Mouse (Mus musculus): Measurements from ENCODE around the gene Tspan13. TPM values are rescaled to one million over a fixed set of nuclear protein-coding genes. Genes with fewer than 3 reads are reported as not detected.

Tspan13 gene
- polyA plus RNA-seq (2015; fragmentation: Nextera tagmentation; extraction: Ambion mirVana): 91.3 and 108 TPM in 2 replicates

GRCm38 (mm10) chr12:36042348-36042778 is at the start of gene Tspan13:
TSS of gene Tspan13 (minus strand) at chr12:36042500.
- peak; percentile 99 for ATAC-seq (ENCODE audit: low FRiP score, low TSS enrichment)
- Histone ChIP-seq H3K9me3 (ENCODE audit: low read length) (no peaks in the 10 kb centered on the region), H3K9ac (replicated peaks; ENCODE audit: low read length) (peak within 1 kb of the TSS; percentile 91), H3K27me3 (ENCODE audit: insufficient read depth, low read length) (0 out of 2 replicates have a peak, but pooled peaks cover 2% of the 10 kb centered on the region), H3K4me3 (ENCODE audit: low read length) (peak within 1 kb of the TSS; percentile 93), H3K4me1 (ENCODE audit: insufficient read depth, low read length) (peaks cover 12% of the 10 kb centered on the region; the same call in 1 of the 2 replicates), H3K27ac (ENCODE audit: low read length) (peak within 1 kb of the TSS; percentile 50), H3K36me3 (ENCODE audit: insufficient read depth, low read length) (no peaks in the 10 kb centered on the region), H3K4me2 (replicated peaks; ENCODE audit: low read depth, low read length) (peak within 1 kb of the TSS; percentile 92)
- 3% methylated on average over 19 of the region's 35 CpGs for WGBS

- no peaks in the 10 kb centered on the region for H3K27me3 ChIP-seq (ENCODE audit: insufficient read depth, low read length)
- H3K4me1 ChIP-seq (ENCODE audit: insufficient read depth, low read length): no peaks in the 10 kb centered on the region
- no peak overlapping the region for H3K4me3 ChIP-seq (ENCODE audit: low read length)
- no peak overlapping the region for H3K27ac ChIP-seq (ENCODE audit: low read length)
- no peak for ATAC-seq (ENCODE audit: low FRiP score, low TSS enrichment)
- no peaks in the 10 kb centered on the region for H3K9me3 ChIP-seq (ENCODE audit: low read length)
- no peak overlapping the region for H3K4me2 ChIP-seq (replicated peaks; ENCODE audit: low read depth, low read length)
- no peak overlapping the region for H3K9ac ChIP-seq (replicated peaks; ENCODE audit: low read length)
- 93% methylated on average over 10 of the region's 10 CpGs for WGBS
- peaks cover 26% of the 10 kb centered on the region for H3K36me3 ChIP-seq (ENCODE audit: insufficient read depth, low read length)
These were observed 49.7 kb upstream of the Tspan13 start for GRCm38 (mm10) chr12:36091964-36092363.

GRCm38 (mm10) chr12:36089221-36089620 is 46.9 kb upstream of the Tspan13 start:
- no peak overlapping the region for H3K4me2 ChIP-seq (replicated peaks; ENCODE audit: low read depth, low read length)
- WGBS: 80% methylated on average over 6 of the region's 6 CpGs
- peaks cover 26% of the 10 kb centered on the region for H3K36me3 ChIP-seq (ENCODE audit: insufficient read depth, low read length)
- no peak overlapping the region for H3K9ac ChIP-seq (replicated peaks; ENCODE audit: low read length)
- H3K4me3 ChIP-seq (ENCODE audit: low read length): no peak overlapping the region
- H3K27ac ChIP-seq (ENCODE audit: low read length): no peak overlapping the region
- ATAC-seq (ENCODE audit: low FRiP score, low TSS enrichment): no peak
- H3K9me3 ChIP-seq (ENCODE audit: low read length): no peaks in the 10 kb centered on the region
- H3K4me1 ChIP-seq (ENCODE audit: insufficient read depth, low read length): no peaks in the 10 kb centered on the region
- H3K27me3 ChIP-seq (ENCODE audit: insufficient read depth, low read length): no peaks in the 10 kb centered on the region

GRCm38 (mm10) chr12:36088804-36089203 is 46.5 kb upstream of the Tspan13 start:
- Histone ChIP-seq H3K9ac (replicated peaks; ENCODE audit: low read length) (no peak overlapping the region), H3K4me1 (ENCODE audit: insufficient read depth, low read length) (no peaks in the 10 kb centered on the region), H3K4me2 (replicated peaks; ENCODE audit: low read depth, low read length) (no peak overlapping the region), H3K4me3 (ENCODE audit: low read length) (no peak overlapping the region), H3K27ac (ENCODE audit: low read length) (no peak overlapping the region), H3K36me3 (ENCODE audit: insufficient read depth, low read length) (peaks cover 26% of the 10 kb centered on the region), H3K27me3 (ENCODE audit: insufficient read depth, low read length) (no peaks in the 10 kb centered on the region), H3K9me3 (ENCODE audit: low read length) (no peaks in the 10 kb centered on the region)
- ATAC-seq (ENCODE audit: low FRiP score, low TSS enrichment): no peak
- WGBS: 100% methylated on average over 1 of the region's 1 CpGs

GRCm38 (mm10) chr12:36085380-36085779 is 43.1 kb upstream of the Tspan13 start:
- Histone ChIP-seq H3K27ac (ENCODE audit: low read length) (no peak overlapping the region), H3K9me3 (ENCODE audit: low read length) (no peaks in the 10 kb centered on the region), H3K4me2 (replicated peaks; ENCODE audit: low read depth, low read length) (no peak overlapping the region), H3K36me3 (ENCODE audit: insufficient read depth, low read length) (no peaks in the 10 kb centered on the region), H3K4me3 (ENCODE audit: low read length) (no peak overlapping the region), H3K27me3 (ENCODE audit: insufficient read depth, low read length) (no peaks in the 10 kb centered on the region), H3K4me1 (ENCODE audit: insufficient read depth, low read length) (no peaks in the 10 kb centered on the region), H3K9ac (replicated peaks; ENCODE audit: low read length) (no peak overlapping the region)
- 88% methylated on average over 2 of the region's 2 CpGs for WGBS
- ATAC-seq (ENCODE audit: low FRiP score, low TSS enrichment): no peak

GRCm38 (mm10) chr12:36078101-36078899 is 36.0 kb upstream of the Tspan13 start:
- Histone ChIP-seq H3K9me3 (ENCODE audit: low read length) (no peaks in the 10 kb centered on the region), H3K9ac (replicated peaks; ENCODE audit: low read length) (no peak overlapping the region), H3K27ac (ENCODE audit: low read length) (no peak overlapping the region), H3K4me3 (ENCODE audit: low read length) (no peak overlapping the region), H3K4me1 (ENCODE audit: insufficient read depth, low read length) (0 out of 2 replicates have a peak, but pooled peaks cover under 1% of the 10 kb centered on the region), H3K36me3 (ENCODE audit: insufficient read depth, low read length) (no peaks in the 10 kb centered on the region), H3K4me2 (replicated peaks; ENCODE audit: low read depth, low read length) (no peak overlapping the region), H3K27me3 (ENCODE audit: insufficient read depth, low read length) (no peaks in the 10 kb centered on the region)
- ATAC-seq (ENCODE audit: low FRiP score, low TSS enrichment): no peak
- 70% methylated on average over 4 of the region's 4 CpGs for WGBS

- WGBS: 18% methylated on average over 5 of the region's 5 CpGs
- H3K4me2 ChIP-seq (replicated peaks; ENCODE audit: low read depth, low read length): no peak overlapping the region
- peaks cover 8% of the 10 kb centered on the region; the same call in 1 of the 2 replicates for H3K4me1 ChIP-seq (ENCODE audit: insufficient read depth, low read length)
- no peak overlapping the region for H3K27ac ChIP-seq (ENCODE audit: low read length)
- H3K4me3 ChIP-seq (ENCODE audit: low read length): no peak overlapping the region
- H3K9ac ChIP-seq (replicated peaks; ENCODE audit: low read length): no peak overlapping the region
- no peak for ATAC-seq (ENCODE audit: low FRiP score, low TSS enrichment)
- H3K36me3 ChIP-seq (ENCODE audit: insufficient read depth, low read length): no peaks in the 10 kb centered on the region
- no peaks in the 10 kb centered on the region for H3K27me3 ChIP-seq (ENCODE audit: insufficient read depth, low read length)
- H3K9me3 ChIP-seq (ENCODE audit: low read length): no peaks in the 10 kb centered on the region
These were observed 30.6 kb upstream of the Tspan13 start for GRCm38 (mm10) chr12:36072860-36073259.

- Histone ChIP-seq H3K4me1 (ENCODE audit: insufficient read depth, low read length) (peaks cover 8% of the 10 kb centered on the region; the same call in 1 of the 2 replicates), H3K36me3 (ENCODE audit: insufficient read depth, low read length) (no peaks in the 10 kb centered on the region), H3K9ac (replicated peaks; ENCODE audit: low read length) (no peak overlapping the region), H3K4me2 (replicated peaks; ENCODE audit: low read depth, low read length) (no peak overlapping the region), H3K27ac (ENCODE audit: low read length) (no peak overlapping the region), H3K27me3 (ENCODE audit: insufficient read depth, low read length) (no peaks in the 10 kb centered on the region), H3K4me3 (ENCODE audit: low read length) (no peak overlapping the region), H3K9me3 (ENCODE audit: low read length) (0 out of 2 replicates have a peak, but pooled peaks cover under 1% of the 10 kb centered on the region)
- no peak for ATAC-seq (ENCODE audit: low FRiP score, low TSS enrichment)
- 81% methylated on average over 4 of the region's 4 CpGs for WGBS
These were observed 27.9 kb upstream of the Tspan13 start for GRCm38 (mm10) chr12:36070231-36070630.

- 0 out of 2 replicates have a peak, but pooled peaks cover 8% of the 10 kb centered on the region for H3K9me3 ChIP-seq (ENCODE audit: low read length)
- H3K4me3 ChIP-seq (ENCODE audit: low read length): no peak overlapping the region
- no peak overlapping the region for H3K4me2 ChIP-seq (replicated peaks; ENCODE audit: low read depth, low read length)
- H3K4me1 ChIP-seq (ENCODE audit: insufficient read depth, low read length): no peaks in the 10 kb centered on the region
- no peak overlapping the region for H3K9ac ChIP-seq (replicated peaks; ENCODE audit: low read length)
- H3K27ac ChIP-seq (ENCODE audit: low read length): no peak overlapping the region
- no peaks in the 10 kb centered on the region for H3K36me3 ChIP-seq (ENCODE audit: insufficient read depth, low read length)
- 93% methylated on average over 2 of the region's 2 CpGs for WGBS
- no peaks in the 10 kb centered on the region for H3K27me3 ChIP-seq (ENCODE audit: insufficient read depth, low read length)
- no peak for ATAC-seq (ENCODE audit: low FRiP score, low TSS enrichment)
These were observed 25.2 kb upstream of the Tspan13 start for GRCm38 (mm10) chr12:36067538-36067937.

- Histone ChIP-seq H3K4me2 (replicated peaks; ENCODE audit: low read depth, low read length) (no peak overlapping the region), H3K9ac (replicated peaks; ENCODE audit: low read length) (no peak overlapping the region), H3K4me3 (ENCODE audit: low read length) (no peak overlapping the region), H3K27ac (ENCODE audit: low read length) (no peak overlapping the region), H3K36me3 (ENCODE audit: insufficient read depth, low read length) (no peaks in the 10 kb centered on the region), H3K4me1 (ENCODE audit: insufficient read depth, low read length) (no peaks in the 10 kb centered on the region), H3K9me3 (ENCODE audit: low read length) (0 out of 2 replicates have a peak, but pooled peaks cover 8% of the 10 kb centered on the region), H3K27me3 (ENCODE audit: insufficient read depth, low read length) (no peaks in the 10 kb centered on the region)
- no peak for ATAC-seq (ENCODE audit: low FRiP score, low TSS enrichment)
- WGBS: 66% methylated on average over 1 of the region's 1 CpGs
These were observed 23.6 kb upstream of the Tspan13 start for GRCm38 (mm10) chr12:36065911-36066310.

Data from kidney, embryonic 16.5 days (tissue).